Mouse (Mus musculus) naive thymus-derived CD4-positive, alpha-beta T cell, adult 2 months (primary cell): ENCODE measurements around the gene Slc43a2.

Experiments
- DNase-seq: peaks from one replicate; pipeline ENCODE4 v3.0.0-alpha.2; 2011; ENCODE audit warnings: low read depth

Slc43a2 gene

GRCm38 (mm10) chr11:75610021-75610420 is 78.5 kb downstream of the Slc43a2 start:
- no peak for DNase-seq

GRCm38 (mm10) chr11:75614769-75615168 is 83.3 kb downstream of the Slc43a2 start:
- DNase-seq = no peak

- no peak for DNase-seq
Measured at GRCm38 (mm10) chr11:75615556-75615955, 84.1 kb downstream of the Slc43a2 start.

- DNase-seq = peak; percentile 46
Measured at GRCm38 (mm10) chr11:75619133-75619532, 87.6 kb downstream of the Slc43a2 start.

GRCm38 (mm10) chr11:75620136-75620780 is 88.8 kb downstream of the Slc43a2 start:
- no peak for DNase-seq

GRCm38 (mm10) chr11:75621426-75621825 is 89.9 kb downstream of the Slc43a2 start:
- no peak for DNase-seq

- DNase-seq = no peak
Measured at GRCm38 (mm10) chr11:75622588-75623329, 91.3 kb downstream of the Slc43a2 start.

- DNase-seq = no peak
Measured at GRCm38 (mm10) chr11:75624102-75624554, 92.6 kb downstream of the Slc43a2 start.

GRCm38 (mm10) chr11:75625820-75626219 is 94.3 kb downstream of the Slc43a2 start:
- no peak for DNase-seq
